Mouse (Mus musculus) bone marrow, adult 2 months (tissue): ENCODE results near the gene Bcl11a. TPM values are rescaled to one million over a fixed set of nuclear protein-coding genes. Genes with fewer than 3 reads are reported as not detected.
A peak's percentile ranks its signal among the peaks of the same experiment; 100 is the strongest.

Experiments used
- H3K27ac ChIP-seq: fragments of 200-500 bp; 2 replicates; pipeline ENCODE4 v1.5.1; 2012; ENCODE audit warnings: low read depth, mild to moderate bottlenecking, control low read depth, inconsistent platforms, low read length; ENCODE audit not compliant: control insufficient read depth, poor library complexity, insufficient read depth
- H3K4me1 ChIP-seq: fragments of 200-500 bp; 2 replicates; pipeline ENCODE4 v1.6.1; 2011; ENCODE audit warnings: low read length; ENCODE audit not compliant: control insufficient read depth, insufficient read depth
- H3K4me3 ChIP-seq: fragments of 200-500 bp; replicated peaks from 2 replicates; pipeline ENCODE3; 2011; ENCODE audit warnings: mild to moderate bottlenecking, low read depth, low read length, control low read depth; ENCODE audit not compliant: control insufficient read depth
- CTCF ChIP-seq: fragments of 200-500 bp; IDR thresholded peaks from 2 replicates; pipeline ENCODE4 v1.5.1; 2011; ENCODE audit warnings: low read length, control low read depth; ENCODE audit not compliant: control insufficient read depth, insufficient read depth
- POLR2A ChIP-seq: fragments of 200-500 bp; IDR thresholded peaks from 2 replicates; pipeline ENCODE4 v1.6.1; 2011; ENCODE audit warnings: low read depth, mild to moderate bottlenecking, control low read depth, low read length, borderline replicate concordance; ENCODE audit not compliant: control insufficient read depth
- WGBS: fragments of 180-500 bp; shearing (Covaris S2); methylation state at CpG from one replicate; pipeline ENCODE4 v1.1.7; 2018; 5-methylcytosine and 5-hydroxymethylcytosine counted together
- polyA plus RNA-seq: library from polyadenylated mRNA; stranded (reverse); fragments of >200 nt; gene quantifications from 2 replicates; pipeline ENCODE4 v1.2.4, GENCODE M21; 2011; ENCODE audit warnings: low replicate concordance; ENCODE audit not compliant: missing spikeins, insufficient read depth, insufficient read length

Gene Bcl11a
- polyA plus RNA-seq, 1 experiment: 23.5 TPM

GRCm38 (mm10) chr11:24109388-24109787 lies 31.5 kb downstream of the Bcl11a start:
- Histone ChIP-seq H3K27ac (no peak overlapping the region), H3K4me1 (peaks cover 2% of the 10 kb centered on the region)
- 73% methylated on average over 3 of the region's 3 CpGs for WGBS

DNA sequence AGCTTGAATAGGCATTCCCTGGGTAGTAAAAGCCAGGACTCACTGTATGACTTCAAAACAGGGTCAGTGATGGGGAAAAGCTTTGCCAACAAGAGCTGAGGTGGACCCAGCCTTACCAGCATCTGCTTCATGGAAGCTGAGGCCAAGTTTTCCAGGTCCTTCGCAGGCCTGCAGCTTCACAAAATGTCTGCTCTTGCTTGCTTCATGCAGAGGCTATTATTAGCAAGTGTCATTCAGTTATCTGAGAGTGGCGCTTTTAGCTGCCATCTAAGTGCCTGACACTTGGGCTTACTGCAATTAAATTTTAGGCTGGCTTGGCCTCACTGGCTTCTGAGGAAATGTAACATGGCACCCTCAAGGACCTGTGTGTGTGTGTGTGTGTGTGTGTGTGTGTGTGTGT lies 32.3 kb downstream of the Bcl11a start:
- WGBS: 83% methylated on average over 2 of the region's 2 CpGs
- TF ChIP-seq POLR2A (no peak), CTCF (no peak)
- H3K27ac ChIP-seq: no peak overlapping the region
- peaks cover 4% of the 10 kb centered on the region for H3K4me1 ChIP-seq
- no peak overlapping the region for H3K4me3 ChIP-seq

More at GRCm38 (mm10) chr11:24109388-24109787, 31.5 kb downstream of the Bcl11a start:
- TF ChIP-seq POLR2A (no peak), CTCF (no peak)
- H3K4me3 ChIP-seq: no peak overlapping the region

DNA sequence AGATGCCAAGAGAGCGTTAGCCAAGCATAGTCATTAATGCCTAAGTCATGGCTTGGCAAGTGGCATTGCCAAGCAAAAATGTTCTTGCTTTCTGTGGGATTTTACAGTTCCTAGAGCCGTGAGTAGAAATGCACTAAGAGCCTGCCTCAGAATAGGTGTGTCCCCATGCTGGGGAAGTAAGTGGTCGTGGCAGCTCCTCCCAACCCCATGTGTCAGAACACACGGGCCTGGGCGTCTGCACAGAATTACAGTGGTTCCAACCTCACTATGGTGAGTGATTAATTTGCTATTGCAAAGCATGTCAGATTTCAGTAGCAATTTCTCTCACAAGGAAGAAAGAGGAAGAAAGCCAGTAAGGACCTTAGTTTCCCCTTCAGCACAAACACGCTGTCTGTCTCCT lies 33.9 kb downstream of the Bcl11a start:
- Histone ChIP-seq H3K4me3 (no peak overlapping the region), H3K27ac (no peak overlapping the region), H3K4me1 (peaks cover 9% of the 10 kb centered on the region)
- TF ChIP-seq CTCF: no peak
- no peak for TF ChIP-seq POLR2A
- WGBS: 26% methylated on average over 6 of the region's 6 CpGs

GRCm38 (mm10) chr11:24115017-24115752 lies 37.3 kb downstream of the Bcl11a start:
- 73% methylated on average over 12 of the region's 12 CpGs for WGBS
- Histone ChIP-seq H3K27ac (no peak overlapping the region), H3K4me1 (peaks cover 8% of the 10 kb centered on the region), H3K4me3 (no peak overlapping the region)
- no peak for TF ChIP-seq POLR2A
- no peak for TF ChIP-seq CTCF

GRCm38 (mm10) chr11:24116041-24116440 lies 38.2 kb downstream of the Bcl11a start:
- Histone ChIP-seq H3K4me3 (no peak overlapping the region), H3K4me1 (peaks cover 10% of the 10 kb centered on the region), H3K27ac (peak overlapping the region; percentile 38)
- 77% methylated on average over 2 of the region's 2 CpGs for WGBS
- TF ChIP-seq CTCF (no peak), POLR2A (no peak)

DNA sequence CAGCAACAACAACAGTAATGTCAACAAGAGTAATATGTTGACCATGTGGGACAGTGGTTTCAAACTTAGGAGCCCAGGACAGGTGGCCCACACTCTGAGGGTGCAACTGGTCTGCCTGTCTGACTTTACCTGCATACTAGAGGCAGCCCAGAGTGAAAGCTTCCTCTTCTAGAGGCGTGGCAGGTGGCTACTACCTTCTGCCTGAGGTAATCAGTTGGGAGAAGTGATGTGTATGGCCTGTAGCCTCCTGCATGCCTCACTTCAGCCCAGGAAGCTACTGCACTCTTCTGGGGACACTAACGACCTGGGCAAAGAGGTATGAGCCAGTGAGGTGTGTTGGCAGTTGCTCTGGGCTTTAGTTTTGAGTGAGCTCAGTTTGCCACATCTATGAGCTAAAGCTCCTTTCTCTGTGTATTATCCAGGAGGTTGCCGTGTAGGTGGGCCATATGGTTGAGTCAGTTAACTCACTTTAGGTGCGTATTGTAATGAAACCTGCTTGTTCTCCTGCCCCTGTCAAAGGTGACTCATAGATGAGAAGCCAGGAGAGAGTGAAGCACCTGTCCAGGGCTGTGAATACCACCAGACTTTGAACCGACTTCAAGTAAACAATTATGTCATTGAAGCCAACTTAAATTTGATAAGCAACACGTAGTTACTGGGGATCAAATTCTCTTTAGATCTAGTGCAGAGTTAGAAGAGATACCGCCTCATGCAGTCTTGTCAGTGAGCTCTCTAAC lies 38.9 kb downstream of the Bcl11a start:
- H3K27ac ChIP-seq: no peak overlapping the region

GRCm38 (mm10) chr11:24121136-24121535 lies 43.3 kb downstream of the Bcl11a start:
- WGBS: 36% methylated on average over 9 of the region's 9 CpGs
- TF ChIP-seq POLR2A (no peak), CTCF (no peak)
- Histone ChIP-seq H3K27ac (no peak overlapping the region), H3K4me1 (peaks cover 11% of the 10 kb centered on the region), H3K4me3 (no peak overlapping the region)

More for the DNA sequence above, 38.9 kb downstream of the Bcl11a start:
- TF ChIP-seq POLR2A (no peak), CTCF (no peak)
- 70% methylated on average over 7 of the region's 7 CpGs for WGBS
- peaks cover 12% of the 10 kb centered on the region for H3K4me1 ChIP-seq
- no peak overlapping the region for H3K4me3 ChIP-seq

- TF ChIP-seq CTCF (no peak), POLR2A (no peak)
- Histone ChIP-seq H3K4me1 (peaks cover 14% of the 10 kb centered on the region), H3K27ac (no peak overlapping the region), H3K4me3 (no peak overlapping the region)
- WGBS: 63% methylated on average over 7 of the region's 7 CpGs
Observed at GRCm38 (mm10) chr11:24122899-24123298, 45.0 kb downstream of the Bcl11a start.

GRCm38 (mm10) chr11:24123991-24124390 lies 46.1 kb downstream of the Bcl11a start:
- no peak overlapping the region for H3K27ac ChIP-seq
- TF ChIP-seq CTCF: no peak
- no peak for TF ChIP-seq POLR2A
- WGBS: 36% methylated on average over 2 of the region's 2 CpGs
- H3K4me3 ChIP-seq: no peak overlapping the region
- peaks cover 14% of the 10 kb centered on the region for H3K4me1 ChIP-seq
